Mouse (Mus musculus) heart, adult 2 months (tissue): ENCODE measurements around the gene Xpc.

Experiments
- CTCF ChIP-seq: fragments of 200-600 bp; IDR thresholded peaks from 2 replicates; pipeline ENCODE4 v1.8.1; 2022; ENCODE audit warnings: antibody characterized with exemption, mild to moderate bottlenecking, moderate library complexity
- POLR2A ChIP-seq: fragments of 200-500 bp; IDR thresholded peaks from 2 replicates; pipeline ENCODE4 v1.6.1; 2011; ENCODE audit warnings: mild to moderate bottlenecking, low read depth, low read length, control low read depth; ENCODE audit not compliant: insufficient read depth

DNA sequence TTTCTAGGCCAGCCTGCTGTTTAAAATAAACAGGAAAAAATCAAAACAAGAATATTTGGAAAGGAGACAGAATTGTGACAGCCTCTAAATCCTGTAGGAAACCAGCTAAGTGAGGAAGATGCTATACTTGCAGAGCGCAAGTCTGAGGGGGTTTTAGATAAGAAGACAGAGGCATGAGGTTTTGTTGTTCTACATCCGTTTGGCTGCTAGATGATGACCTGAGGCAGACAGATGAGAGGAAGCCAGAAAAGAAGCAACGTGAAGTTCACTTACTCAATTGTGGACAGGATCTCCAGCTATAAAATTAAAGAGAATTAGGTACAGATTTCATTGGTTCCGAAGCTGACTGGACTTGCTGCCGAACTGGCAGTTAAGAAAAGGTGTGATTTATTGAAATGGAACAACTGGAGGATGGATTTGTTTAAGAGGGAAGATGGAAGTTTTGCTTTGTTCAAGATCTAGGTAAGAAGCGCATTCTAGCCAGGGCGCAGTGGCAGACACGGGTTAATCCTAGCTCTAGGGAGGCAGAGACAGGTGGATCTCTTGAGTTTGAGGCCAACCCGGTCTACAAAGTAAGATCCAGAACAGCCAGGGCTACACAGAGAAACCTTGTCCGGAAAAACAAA, 838 bp downstream of the Xpc start:
- no peak for TF ChIP-seq CTCF
- no peak for TF ChIP-seq POLR2A
